Comparison of ENCODE assay signal across 29 mouse cellular contexts in the genomic region with DNA sequence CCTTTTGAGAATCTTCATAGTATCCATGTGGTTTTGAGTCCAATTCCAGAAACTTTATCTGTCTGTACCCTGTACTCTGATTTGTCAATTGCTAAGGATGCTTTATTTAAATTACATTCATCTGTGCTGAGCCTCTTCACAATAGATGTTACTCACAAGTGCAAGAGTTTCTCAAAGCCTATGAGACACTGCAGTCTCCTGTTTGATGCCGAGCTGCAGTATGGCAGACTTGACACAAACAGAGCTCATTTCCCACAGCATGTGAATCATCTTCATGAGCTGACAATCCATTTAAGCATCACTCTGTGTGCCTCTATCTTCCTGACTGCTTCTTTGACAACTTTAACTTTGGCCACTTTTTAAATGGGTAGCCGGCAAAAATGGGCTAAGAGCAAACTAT.
"Had no signal": no experiment of that assay in that cellular context is flagged by ENCODE, and none has a peak within 500 bp of the region (broad histone marks: within the 10 kb centered on the region; RNA-seq: fewer than 3 reads in every experiment).

No protein-coding gene starts in this region.

- H3K4me3 ChIP-seq: limb, embryonic 10.5 days; limb, embryonic 12.5 days; limb, embryonic 13.5 days; limb, embryonic 15.5 days; liver, embryonic 12.5 days; liver, embryonic 13.5 days; liver, embryonic 15.5 days; lung, embryonic 15.5 days; megakaryocyte, embryonic 14.5 days; midbrain, embryonic 10.5 days; midbrain, embryonic 12.5 days; midbrain, embryonic 13.5 days; midbrain, embryonic 15.5 days; myocyte had no signal

- H3K27ac ChIP-seq: limb, embryonic 10.5 days; limb, embryonic 12.5 days; limb, embryonic 13.5 days; limb, embryonic 15.5 days; liver, embryonic 12.5 days; liver, embryonic 13.5 days; liver, embryonic 14.5 days; liver, embryonic 15.5 days; lung, embryonic 15.5 days; macrophage; midbrain, embryonic 10.5 days; midbrain, embryonic 12.5 days; midbrain, embryonic 13.5 days; midbrain, embryonic 15.5 days had no signal

- ATAC-seq: liver, embryonic 12.5 days; liver, postnatal 0 days; lung, postnatal 0 days; midbrain, embryonic 13.5 days; midbrain, embryonic 15.5 days; midbrain, embryonic 16.5 days had no signal

- DNase-seq: left cerebral cortex, postnatal 4 days; liver; liver, embryonic 13.5 days; liver, postnatal 0 days; lung, adult 18-20 months; lung, adult 2 months; lung, embryonic 14.5 days; lung, postnatal 10 days; lung, postnatal 14 days; lung, postnatal 36 days; lung, postnatal 4 days; midbrain, embryonic 14.5 days had no signal
